In genomic region chr2:156089799-156090198, GRCm38 (mm10) we compare ENCODE assay signal across 21 mouse cellular contexts. TPM values are rescaled to one million over a fixed set of nuclear protein-coding genes. Genes with fewer than 3 reads are reported as not detected.
DNase-seq lines count a peak whose midpoint lies in the region; ATAC-seq lines count a peak whose summit lies in the region.
"Had no signal": no experiment of that assay in that cellular context is flagged by ENCODE, and none has a peak within 500 bp of the region (broad histone marks: within the 10 kb centered on the region; RNA-seq: fewer than 3 reads in every experiment).

No protein-coding gene starts in this region.

- DNase-seq in frontal cortex, postnatal 10 days (ENCODE audit: low spot score in 2 of 2) = no peak
- no peak for DNase-seq in neural tube, embryonic 10.5 days (ENCODE audit: extremely low spot score, low spot score)
- no peak for DNase-seq in gastrocnemius, postnatal 36 days
- no peak for DNase-seq in adrenal gland, adult 18-20 months (ENCODE audit: low spot score in 2 of 2)
- DNase-seq: adrenal gland, adult 2 months; cerebellum, adult 8-10 months; embryo, embryonic 11 days; heart, adult 2 months; lung, adult 18-20 months; right cerebral cortex, adult 18-20 months; spleen, adult 18-20 months had no signal

- 0 out of 2 replicates have a peak overlapping the region, but pooled peaks have one; percentile 13 for H3K27ac ChIP-seq in neural tube, embryonic 13.5 days (replicated peaks)
- no peak overlapping the region for H3K27ac ChIP-seq in hindbrain, embryonic 12.5 days
- H3K27ac ChIP-seq: heart, adult 2 months; kidney, embryonic 15.5 days; limb, embryonic 13.5 days; macrophage; stomach, embryonic 15.5 days had no signal

- H3K36me3 ChIP-seq in neural tube, embryonic 13.5 days = peaks cover 4% of the 10 kb centered on the region; the same call in 1 of the 2 replicates
- H3K36me3 ChIP-seq in hindbrain, embryonic 12.5 days = peaks cover 6% of the 10 kb centered on the region; the same call in 1 of the 2 replicates
- H3K36me3 ChIP-seq: stomach, embryonic 15.5 days had no signal

- no peaks in the 10 kb centered on the region for H3K9me3 ChIP-seq in neural tube, embryonic 13.5 days
- H3K9me3 ChIP-seq in hindbrain, embryonic 12.5 days (replicated peaks) = no peaks in the 10 kb centered on the region
- H3K9me3 ChIP-seq: kidney, embryonic 15.5 days; limb, embryonic 13.5 days; stomach, embryonic 15.5 days had no signal

- no peaks in the 10 kb centered on the region for H3K27me3 ChIP-seq in neural tube, embryonic 13.5 days
- H3K27me3 ChIP-seq in hindbrain, embryonic 12.5 days = no peaks in the 10 kb centered on the region
- H3K27me3 ChIP-seq: kidney, embryonic 15.5 days; limb, embryonic 13.5 days; stomach, embryonic 15.5 days had no signal

- peaks cover 25% of the 10 kb centered on the region for H3K4me1 ChIP-seq in neural tube, embryonic 13.5 days (replicated peaks)
- peaks cover 24% of the 10 kb centered on the region for H3K4me1 ChIP-seq in hindbrain, embryonic 12.5 days
- H3K4me1 ChIP-seq: kidney, embryonic 15.5 days; stomach, embryonic 15.5 days had no signal

- WGBS in neural tube, embryonic 13.5 days = 53% methylated on average over 1 of the region's 1 CpGs
- 54% methylated on average over 1 of the region's 1 CpGs for WGBS in hindbrain, embryonic 12.5 days

- H3K9ac ChIP-seq in neural tube, embryonic 13.5 days = no peak overlapping the region
- no peak overlapping the region for H3K9ac ChIP-seq in hindbrain, embryonic 12.5 days
- H3K9ac ChIP-seq: kidney, embryonic 15.5 days; limb, embryonic 13.5 days; stomach, embryonic 15.5 days had no signal

- ATAC-seq in frontal cortex, adult (ENCODE audit: low TSS enrichment) = peak; percentile 60; the same call in 1 of the 2 replicates
- no peak for ATAC-seq in neural tube, embryonic 13.5 days (ENCODE audit: low read depth)
- peak; percentile 73 for ATAC-seq in hindbrain, embryonic 12.5 days (ENCODE audit: low FRiP score)
- no peak for ATAC-seq in cerebellum, adult (ENCODE audit: insufficient number of reproducible peaks, low FRiP score, low TSS enrichment)

- no peak overlapping the region for H3K4me3 ChIP-seq in neural tube, embryonic 13.5 days
- no peak overlapping the region for H3K4me3 ChIP-seq in hindbrain, embryonic 12.5 days
- H3K4me3 ChIP-seq: heart, adult 2 months; kidney, embryonic 15.5 days; limb, embryonic 13.5 days; stomach, embryonic 15.5 days had no signal

- H3K4me2 ChIP-seq in neural tube, embryonic 13.5 days = no peak overlapping the region
- H3K4me2 ChIP-seq in hindbrain, embryonic 12.5 days (replicated peaks) = no peak overlapping the region
- H3K4me2 ChIP-seq: kidney, embryonic 15.5 days; limb, embryonic 13.5 days; stomach, embryonic 15.5 days had no signal

- intact Hi-C loops in gastrocnemius, postnatal 36 days (cut with DNase I) = no loop called here

RNA-seq across cellular contexts. Expression of gene Cpne1, which starts 22.0 kb away (rescaled TPM):
- 33.4 and 34.0 TPM in 2 replicates for polyA plus RNA-seq in neural tube, embryonic 13.5 days (2015; fragmentation: Nextera tagmentation; extraction: Ambion mirVana)
- 48.4 and 52.2 TPM in 2 replicates for polyA plus RNA-seq in hindbrain, embryonic 12.5 days (2016; fragmentation: Nextera tagmentation; extraction: Ambion mirVana)
- 1 to 10 TPM; 8.3 to 9.6 TPM for total RNA-seq in gastrocnemius, postnatal 36 days (2021)
- 10 to 100 TPM; 36.1 to 37.2 TPM for total RNA-seq in adrenal gland, adult 18-20 months (2021)

RNA-seq across cellular contexts. Expression of gene Rbm12, which starts 22.0 kb away (rescaled TPM):
- polyA plus RNA-seq in neural tube, embryonic 13.5 days (2015; fragmentation: Nextera tagmentation; extraction: Ambion mirVana) = 27.7 and 27.8 TPM in 2 replicates
- 38.9 and 39.9 TPM in 2 replicates for polyA plus RNA-seq in hindbrain, embryonic 12.5 days (2016; fragmentation: Nextera tagmentation; extraction: Ambion mirVana)
- 1 to 10 TPM; 3.6 to 6.6 TPM for total RNA-seq in gastrocnemius, postnatal 36 days (2021)
- total RNA-seq in adrenal gland, adult 18-20 months (2021) = 10 to 100 TPM; 22.1 to 29.7 TPM

RNA-seq across cellular contexts. Expression of gene Spag4, which starts 24.8 kb away (rescaled TPM):
- 5.6 and 6.4 TPM in 2 replicates for polyA plus RNA-seq in neural tube, embryonic 13.5 days (2015; fragmentation: Nextera tagmentation; extraction: Ambion mirVana)
- 7.5 and 7.9 TPM in 2 replicates for polyA plus RNA-seq in hindbrain, embryonic 12.5 days (2016; fragmentation: Nextera tagmentation; extraction: Ambion mirVana)
- not detected for total RNA-seq in gastrocnemius, postnatal 36 days (2021)
- total RNA-seq in adrenal gland, adult 18-20 months (2021) = 1 to 10 TPM; 4.2 to 9.3 TPM
- polyA plus RNA-seq: macrophage had no signal

RNA-seq across cellular contexts. Expression of gene Fer1l4, which starts 37.1 kb away (rescaled TPM):
- not detected in 2 replicates for polyA plus RNA-seq in neural tube, embryonic 13.5 days (2015; fragmentation: Nextera tagmentation; extraction: Ambion mirVana)
- 0.37 TPM in 1 of 2 replicates, not detected in the other for polyA plus RNA-seq in hindbrain, embryonic 12.5 days (2016; fragmentation: Nextera tagmentation; extraction: Ambion mirVana)
- total RNA-seq in gastrocnemius, postnatal 36 days (2021) = not detected
- not detected for total RNA-seq in adrenal gland, adult 18-20 months (2021)
- total RNA-seq: adrenal gland, adult 2 months; heart, adult 2 months; layer of hippocampus, adult 18-20 months had no signal
- polyA plus RNA-seq: adrenal gland, adult 2 months; heart, embryonic 16.5 days; kidney, embryonic 15.5 days; limb, embryonic 13.5 days; macrophage had no signal

RNA-seq across cellular contexts. Expression of gene Gm28036, which starts 37.1 kb away (rescaled TPM):
- polyA plus RNA-seq in neural tube, embryonic 13.5 days (2015; fragmentation: Nextera tagmentation; extraction: Ambion mirVana) = 21.4 and 26.1 TPM in 2 replicates
- polyA plus RNA-seq in hindbrain, embryonic 12.5 days (2016; fragmentation: Nextera tagmentation; extraction: Ambion mirVana) = 20.9 and 34.5 TPM in 2 replicates
- total RNA-seq in gastrocnemius, postnatal 36 days (2021) = 1 to 10 TPM; 4.2 to 4.4 TPM
- total RNA-seq in adrenal gland, adult 18-20 months (2021) = 10 to 100 TPM; 25.4 to 28.6 TPM

Comparison
In these comparisons a context has a peak if more than half of its experiments do, and no peak if none do; other contexts are left out.
1. ATAC-seq: peak in frontal cortex, adult (single experiment) and hindbrain, embryonic 12.5 days (single experiment); none in neural tube, embryonic 13.5 days (single experiment) and cerebellum, adult (single experiment).
2. RNA of gene Spag4, which starts 24.8 kb away (total RNA-seq): 4.2 to 9.3 TPM in adrenal gland, adult 18-20 months; not detected in gastrocnemius, postnatal 36 days; every median in the first group is over 4 times any median in the second.